Mouse (Mus musculus) CD4-positive helper T cell, adult 2 months (primary cell): ENCODE measurements around the gene Tln2.

ENCODE experiments used
- DNase-seq: peaks from one replicate; pipeline ENCODE4 v3.0.0-alpha.2; 2012; ENCODE audit warnings: low read depth, missing footprints, low spot score

Tln2 gene

DNA sequence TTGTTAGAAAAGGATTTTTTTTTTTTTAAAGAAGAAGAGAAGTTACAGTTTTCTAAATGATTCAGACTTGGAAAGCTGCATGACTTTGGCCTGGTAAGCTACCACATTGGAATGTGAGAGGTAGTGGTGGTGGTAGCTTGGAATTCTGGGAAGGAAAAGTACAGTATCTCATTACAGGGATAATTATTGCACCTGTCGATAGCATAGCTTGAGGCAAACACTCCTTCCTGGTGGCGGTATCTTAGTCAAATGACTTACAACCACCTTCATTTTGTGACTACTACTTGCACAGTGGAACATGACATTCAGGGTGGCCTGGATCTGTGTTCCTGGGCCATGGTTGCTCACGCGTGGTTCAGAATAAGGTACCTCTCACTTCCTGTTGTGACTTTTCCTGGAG, 348.3 kb downstream of the Tln2 start:
- no peak for DNase-seq

DNA sequence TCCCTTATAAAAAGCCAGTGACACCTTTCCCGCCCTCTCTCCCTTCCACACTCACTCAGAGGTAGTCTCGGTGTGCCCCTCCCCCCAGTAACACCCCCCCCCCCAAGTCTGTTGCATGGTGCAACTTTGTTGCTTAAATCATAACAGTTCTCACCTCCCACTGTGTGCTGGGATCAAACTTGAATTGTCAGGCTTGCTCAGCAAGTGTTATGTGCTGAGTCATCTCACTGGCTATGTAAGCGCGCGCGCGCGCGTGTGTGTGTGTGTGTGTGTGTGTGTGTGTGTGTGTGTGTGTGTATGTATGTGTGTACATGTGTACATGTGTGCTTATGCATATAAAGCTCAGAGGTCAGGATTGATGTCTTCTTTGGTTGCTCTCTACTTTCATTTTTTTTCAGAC, 350.1 kb downstream of the Tln2 start:
- DNase-seq, result no peak

DNA sequence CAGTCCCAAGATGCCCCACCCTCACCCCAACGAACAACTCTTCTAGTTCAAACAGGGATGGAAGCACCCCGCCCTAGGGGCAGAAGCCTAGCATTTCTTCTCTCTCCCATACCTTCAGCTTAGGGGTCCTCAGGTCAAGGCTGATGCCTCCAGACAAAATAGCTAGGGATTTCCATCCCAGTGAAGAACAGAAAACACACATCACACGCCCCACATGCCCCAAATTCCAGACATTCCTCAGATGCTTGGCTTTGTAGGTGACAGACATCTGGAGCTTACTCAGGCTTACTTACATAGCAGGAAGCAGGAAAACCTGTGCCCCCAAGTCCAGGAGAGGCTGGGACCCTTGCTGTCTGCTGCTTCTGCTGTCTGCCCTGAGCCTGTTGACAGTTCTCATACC, 351.1 kb downstream of the Tln2 start:
- no peak for DNase-seq

DNA sequence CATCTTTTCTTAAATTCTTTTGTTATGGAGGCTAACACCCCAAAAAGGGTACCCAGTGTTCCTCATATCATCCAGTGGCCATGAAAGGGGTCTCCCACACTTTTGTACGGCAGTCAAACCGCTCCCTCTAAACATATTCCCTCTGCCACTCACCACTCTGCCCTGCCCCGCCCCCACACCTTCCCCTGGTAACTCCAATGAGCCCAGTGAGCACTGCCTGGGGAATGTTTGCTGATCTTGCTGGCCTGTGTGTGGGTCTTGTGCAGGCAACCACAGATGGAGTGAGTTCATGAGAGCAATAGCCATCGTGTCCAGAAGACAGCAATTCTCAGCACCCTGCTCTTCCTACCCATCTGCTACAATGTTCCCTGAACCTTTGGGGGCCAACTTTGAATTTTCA, 354.3 kb downstream of the Tln2 start:
- DNase-seq, result no peak

- DNase-seq, result no peak
Measured at GRCm38 (mm10) chr9:67196609-67197008, 362.9 kb downstream of the Tln2 start.

DNA sequence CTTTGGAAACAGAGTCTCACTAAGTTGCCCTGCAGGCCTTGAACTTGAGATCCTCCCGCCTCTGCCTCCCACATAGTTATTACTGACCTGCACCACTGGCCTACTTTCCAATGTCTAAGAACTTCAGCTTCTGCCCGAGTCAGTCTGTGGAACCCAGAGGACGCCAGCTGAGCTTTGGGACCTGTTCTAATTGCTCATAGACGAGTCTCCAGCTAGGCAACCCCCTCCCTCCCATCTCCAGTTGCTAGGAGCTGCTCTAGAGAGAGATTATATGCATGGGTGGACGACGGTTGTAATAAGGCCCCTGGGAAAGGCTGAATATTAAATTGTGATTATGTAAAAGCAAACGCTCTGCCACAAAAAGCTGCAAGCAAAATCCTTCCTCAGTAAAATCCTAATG, 364.2 kb downstream of the Tln2 start:
- no peak for DNase-seq

- no peak for DNase-seq
Measured at GRCm38 (mm10) chr9:67191488-67192331, 367.8 kb downstream of the Tln2 start.

GRCm38 (mm10) chr9:67187686-67188085, 371.8 kb downstream of the Tln2 start:
- no peak for DNase-seq

GRCm38 (mm10) chr9:67187182-67187581, 372.3 kb downstream of the Tln2 start:
- DNase-seq, result no peak

- DNase-seq, result no peak
Measured at GRCm38 (mm10) chr9:67184556-67184955, 374.9 kb downstream of the Tln2 start.

GRCm38 (mm10) chr9:67183520-67183919, 376.0 kb downstream of the Tln2 start:
- no peak for DNase-seq

DNA sequence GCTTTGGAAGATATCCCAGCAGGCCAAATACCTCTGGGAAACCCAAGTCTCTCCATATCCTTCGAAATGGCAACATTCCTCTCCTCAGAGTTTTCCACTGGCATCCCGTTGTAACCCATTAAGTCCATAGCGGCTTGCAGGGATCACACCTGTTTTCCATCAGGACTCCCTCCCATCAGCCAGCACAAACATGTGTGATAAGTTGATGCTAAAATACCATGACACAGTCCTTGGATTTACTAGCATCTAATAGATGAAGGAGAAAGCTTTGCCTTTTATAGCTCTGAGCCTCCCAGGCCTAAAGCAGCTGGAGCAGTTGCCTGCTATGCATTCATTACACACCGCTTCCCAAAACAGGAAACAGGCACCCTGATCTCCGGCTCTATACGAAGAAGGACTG, 377.5 kb downstream of the Tln2 start:
- no peak for DNase-seq

- DNase-seq, result no peak
Measured at GRCm38 (mm10) chr9:67178709-67179108, 380.8 kb downstream of the Tln2 start.

GRCm38 (mm10) chr9:67178203-67178602, 381.3 kb downstream of the Tln2 start:
- no peak for DNase-seq

- DNase-seq, result no peak
Measured at GRCm38 (mm10) chr9:67176073-67176472, 383.4 kb downstream of the Tln2 start.

GRCm38 (mm10) chr9:67173816-67174215, 385.7 kb downstream of the Tln2 start:
- DNase-seq, result no peak

GRCm38 (mm10) chr9:67173154-67173553, 386.3 kb downstream of the Tln2 start:
- DNase-seq, result no peak

DNA sequence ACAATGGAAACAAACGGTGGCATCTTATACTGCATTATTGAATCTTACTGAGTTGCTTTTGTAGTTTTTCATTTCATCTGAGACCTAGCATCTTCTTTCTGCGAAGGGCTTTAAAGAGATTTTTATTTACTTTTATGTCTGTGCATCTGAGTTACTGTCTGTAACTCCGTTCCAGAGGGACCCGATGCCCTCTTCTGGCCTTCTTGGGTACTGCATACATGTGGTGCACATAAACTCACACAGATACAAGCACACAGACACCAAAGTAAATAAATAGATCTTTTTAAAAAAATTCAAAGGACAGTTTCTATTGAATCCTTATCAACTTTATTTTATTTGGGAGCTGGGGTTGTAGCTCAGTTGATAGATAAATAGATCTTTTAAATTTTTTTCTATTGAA, 388.1 kb downstream of the Tln2 start:
- no peak for DNase-seq

DNA sequence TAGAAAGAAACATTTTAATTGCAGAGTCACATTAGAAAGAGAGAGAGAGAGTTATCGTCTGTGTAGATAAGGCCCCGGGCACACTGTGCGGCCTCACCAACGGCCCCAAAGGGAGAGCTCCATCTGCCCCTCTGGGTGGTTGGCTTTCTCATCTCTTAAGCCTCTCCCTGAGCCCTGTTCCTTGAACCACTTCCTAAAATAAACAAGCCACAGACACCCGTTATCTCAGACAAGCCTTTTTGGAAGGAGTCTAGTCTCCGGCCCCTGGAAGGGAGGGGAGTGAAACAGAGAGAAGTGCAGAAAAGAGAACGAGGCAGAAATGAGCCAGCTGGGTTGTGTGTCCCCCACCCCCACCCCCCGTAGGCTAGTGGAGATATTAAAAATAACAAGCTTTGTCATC, 388.7 kb downstream of the Tln2 start:
- no peak for DNase-seq

- no peak for DNase-seq
Measured at GRCm38 (mm10) chr9:67170047-67170446, 389.5 kb downstream of the Tln2 start.
